Mouse (Mus musculus) heart, embryonic 13.5 days (tissue): ENCODE results near the gene Nav2. TPM values are rescaled to one million over a fixed set of nuclear protein-coding genes. Genes with fewer than 3 reads are reported as not detected.

Source experiments
- ATAC-seq: fragments of 200-750 bp; cut with Nextera tagmentation; 2 replicates; pipeline ENCODE4 v1.8.0; 2017; ENCODE audit warnings: moderate TSS enrichment; ENCODE audit not compliant: insufficient number of reproducible peaks, low FRiP score, low TSS enrichment; ENCODE audit errors: extremely low read depth
- H3K27ac ChIP-seq: fragments of 300-500 bp; sonication (generic); replicated peaks from 2 replicates; pipeline ENCODE4 v1.5.1; 2015; ENCODE audit warnings: moderate library complexity, mild to moderate bottlenecking, inconsistent platforms
- H3K27me3 ChIP-seq: fragments of 300-500 bp; sonication (generic); replicated peaks from 2 replicates; pipeline ENCODE4 v1.6.1; 2015; ENCODE audit warnings: mild to moderate bottlenecking, inconsistent platforms
- H3K36me3 ChIP-seq: fragments of 300-500 bp; sonication (generic); 2 replicates; pipeline ENCODE4 v1.6.1; 2015; ENCODE audit warnings: mild to moderate bottlenecking, inconsistent platforms
- H3K4me1 ChIP-seq: fragments of 300-500 bp; sonication (generic); 2 replicates; pipeline ENCODE4 v1.6.1; 2015; ENCODE audit warnings: inconsistent platforms
- H3K4me2 ChIP-seq: fragments of 300-500 bp; sonication (generic); 2 replicates; pipeline ENCODE4 v1.6.1; 2015; ENCODE audit warnings: inconsistent platforms, mild to moderate bottlenecking, moderate library complexity
- H3K4me3 ChIP-seq: fragments of 300-500 bp; sonication (generic); 2 replicates; pipeline ENCODE4 v1.5.1; 2015; ENCODE audit warnings: moderate library complexity, mild to moderate bottlenecking, inconsistent platforms
- H3K9ac ChIP-seq: fragments of 300-500 bp; sonication (generic); 2 replicates; pipeline ENCODE4 v1.6.1; 2015; ENCODE audit warnings: inconsistent platforms, mild to moderate bottlenecking, moderate library complexity
- H3K9me3 ChIP-seq: fragments of 300-500 bp; sonication (generic); 2 replicates; pipeline ENCODE4 v1.6.1; 2016; ENCODE audit warnings: inconsistent platforms
- WGBS: fragments of 180-500 bp; shearing (Covaris S2); methylation state at CpG from one replicate; pipeline ENCODE4 v1.1.7; 2015; ENCODE audit warnings: mixed read lengths; 5-methylcytosine and 5-hydroxymethylcytosine counted together
- polyA plus RNA-seq: library from polyadenylated mRNA; unstranded; fragments of >200 nt; fragmentation: Nextera tagmentation; extraction: Ambion mirVana; gene quantifications from 2 replicates; pipeline ENCODE4 v1.2.1, GENCODE M21; 2015

The Nav2 gene
- polyA plus RNA-seq, 1 experiment from 2014 or later: 25.3 TPM

DNA sequence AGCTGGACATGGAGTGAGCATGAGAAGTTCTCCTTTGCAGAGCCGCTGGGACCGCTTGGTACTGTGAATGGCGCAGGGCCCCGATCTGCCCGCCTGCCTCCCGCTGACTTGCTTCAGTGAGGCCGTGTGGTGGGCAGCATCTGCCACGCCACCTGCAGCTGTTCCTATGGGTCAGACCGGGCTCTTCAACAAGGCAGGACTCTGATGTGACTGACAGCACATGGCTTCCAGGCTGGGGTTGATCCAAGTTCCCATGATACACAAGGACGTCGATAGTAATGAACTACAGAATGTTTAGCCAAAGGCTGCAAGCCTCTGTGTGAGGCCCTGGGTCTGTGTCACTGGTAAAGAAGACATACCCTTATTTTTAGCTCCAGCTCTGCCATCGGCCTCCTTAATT lies 507.2 kb downstream of the Nav2 start:
- Histone ChIP-seq H3K9ac (no peak overlapping the region), H3K4me3 (no peak overlapping the region), H3K27me3 (no peaks in the 10 kb centered on the region), H3K27ac (no peak overlapping the region), H3K4me2 (no peak overlapping the region), H3K4me1 (peaks cover 11% of the 10 kb centered on the region; the same call in 1 of the 2 replicates), H3K36me3 (peaks cover 35% of the 10 kb centered on the region), H3K9me3 (no peaks in the 10 kb centered on the region)
- no peak for ATAC-seq
- WGBS: 81% methylated on average over 12 of the region's 12 CpGs

- no peak for ATAC-seq
- H3K36me3 ChIP-seq: peaks cover 23% of the 10 kb centered on the region
- H3K9me3 ChIP-seq: no peaks in the 10 kb centered on the region
- H3K27ac ChIP-seq: no peak overlapping the region
- H3K27me3 ChIP-seq: no peaks in the 10 kb centered on the region
- WGBS: 75% methylated on average over 13 of the region's 13 CpGs
- H3K4me3 ChIP-seq: no peak overlapping the region
- no peak overlapping the region for H3K4me2 ChIP-seq
- no peak overlapping the region for H3K9ac ChIP-seq
- H3K4me1 ChIP-seq: peaks cover 11% of the 10 kb centered on the region; the same call in 1 of the 2 replicates
These were observed 510.3 kb downstream of the Nav2 start for GRCm38 (mm10) chr7:49418841-49419240.

GRCm38 (mm10) chr7:49420139-49420802 lies 511.8 kb downstream of the Nav2 start:
- no peaks in the 10 kb centered on the region for H3K27me3 ChIP-seq
- no peaks in the 10 kb centered on the region for H3K9me3 ChIP-seq
- H3K9ac ChIP-seq: no peak overlapping the region
- H3K36me3 ChIP-seq: peaks cover 13% of the 10 kb centered on the region; the same call in 1 of the 2 replicates
- H3K4me1 ChIP-seq: 0 out of 2 replicates have a peak, but pooled peaks cover 5% of the 10 kb centered on the region
- H3K27ac ChIP-seq: no peak overlapping the region
- no peak overlapping the region for H3K4me3 ChIP-seq
- ATAC-seq: no peak
- no peak overlapping the region for H3K4me2 ChIP-seq
- WGBS: 81% methylated on average over 17 of the region's 17 CpGs

DNA sequence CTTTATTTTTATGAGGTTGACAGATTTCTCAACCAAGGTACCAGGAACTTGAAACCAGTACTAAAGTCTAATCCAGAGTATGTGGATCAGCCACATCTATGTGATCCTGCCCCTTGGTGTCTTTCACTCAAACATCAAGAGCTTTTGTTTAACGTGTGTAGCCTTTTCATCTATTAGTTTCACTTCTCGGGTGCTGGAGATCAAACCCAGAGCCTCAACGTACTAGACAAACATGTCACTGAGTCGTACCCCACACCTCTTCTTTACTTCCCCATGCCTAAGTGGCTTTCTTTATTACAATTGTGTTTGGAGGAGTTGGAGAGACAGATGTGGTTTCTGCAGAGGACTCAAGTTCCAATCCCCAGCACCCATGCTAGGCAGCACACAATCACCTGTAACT lies 512.7 kb downstream of the Nav2 start:
- Histone ChIP-seq H3K27ac (no peak overlapping the region), H3K9ac (no peak overlapping the region), H3K9me3 (no peaks in the 10 kb centered on the region), H3K36me3 (peaks cover 8% of the 10 kb centered on the region; the same call in 1 of the 2 replicates), H3K4me3 (no peak overlapping the region), H3K4me2 (no peak overlapping the region), H3K4me1 (0 out of 2 replicates have a peak, but pooled peaks cover 8% of the 10 kb centered on the region), H3K27me3 (no peaks in the 10 kb centered on the region)
- 65% methylated on average over 4 of the region's 4 CpGs for WGBS
- ATAC-seq: no peak

DNA sequence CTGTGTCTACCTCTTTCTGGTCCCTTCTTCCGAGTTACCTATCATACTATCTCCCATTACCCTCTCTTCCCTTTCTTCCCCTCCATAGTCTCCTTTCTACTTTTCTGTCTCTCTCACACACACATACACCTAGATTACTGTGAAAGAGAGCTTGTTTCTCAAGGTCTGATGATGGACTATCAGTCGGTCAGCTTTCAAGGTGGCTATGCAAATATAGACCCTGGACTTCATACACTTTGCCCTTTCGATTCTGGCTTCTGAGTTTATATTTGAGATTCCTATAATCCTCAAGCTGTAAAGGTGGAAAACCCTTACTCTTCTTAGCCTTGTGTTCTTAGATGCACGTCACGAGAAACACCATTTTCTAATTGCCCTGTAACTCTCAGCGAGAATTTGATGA lies 515.4 kb downstream of the Nav2 start:
- Histone ChIP-seq H3K4me3 (no peak overlapping the region), H3K9me3 (no peaks in the 10 kb centered on the region), H3K27ac (no peak overlapping the region), H3K4me2 (no peak overlapping the region), H3K9ac (no peak overlapping the region), H3K4me1 (0 out of 2 replicates have a peak, but pooled peaks cover 3% of the 10 kb centered on the region), H3K27me3 (no peaks in the 10 kb centered on the region), H3K36me3 (peaks cover 8% of the 10 kb centered on the region; the same call in 1 of the 2 replicates)
- WGBS: 80% methylated on average over 6 of the region's 6 CpGs
- ATAC-seq: no peak

DNA sequence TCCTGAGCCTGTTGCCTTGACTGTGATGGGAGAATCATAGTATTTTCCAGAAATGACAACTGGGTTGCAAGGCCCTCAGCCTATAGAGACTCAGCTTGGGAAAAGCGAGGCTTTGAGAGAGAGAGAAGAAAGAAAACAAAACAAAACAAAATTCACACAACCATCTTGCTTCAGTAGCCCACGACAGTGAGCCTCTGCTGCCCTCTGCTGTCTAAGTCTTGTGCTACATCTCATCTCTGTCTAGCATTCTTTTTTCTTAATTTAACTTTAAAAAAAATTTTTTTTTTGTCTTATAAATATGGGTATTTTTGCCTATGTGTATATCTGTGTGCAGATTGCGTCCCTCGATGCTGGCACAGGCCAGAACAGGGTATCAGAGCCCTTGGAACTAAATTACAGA lies 517.5 kb downstream of the Nav2 start:
- Histone ChIP-seq H3K36me3 (peaks cover 4% of the 10 kb centered on the region; the same call in 1 of the 2 replicates), H3K4me2 (no peak overlapping the region), H3K4me3 (no peak overlapping the region), H3K27me3 (no peaks in the 10 kb centered on the region), H3K9me3 (no peaks in the 10 kb centered on the region), H3K9ac (no peak overlapping the region), H3K4me1 (0 out of 2 replicates have a peak, but pooled peaks cover 3% of the 10 kb centered on the region), H3K27ac (no peak overlapping the region)
- 32% methylated on average over 4 of the region's 4 CpGs for WGBS
- ATAC-seq: no peak

DNA sequence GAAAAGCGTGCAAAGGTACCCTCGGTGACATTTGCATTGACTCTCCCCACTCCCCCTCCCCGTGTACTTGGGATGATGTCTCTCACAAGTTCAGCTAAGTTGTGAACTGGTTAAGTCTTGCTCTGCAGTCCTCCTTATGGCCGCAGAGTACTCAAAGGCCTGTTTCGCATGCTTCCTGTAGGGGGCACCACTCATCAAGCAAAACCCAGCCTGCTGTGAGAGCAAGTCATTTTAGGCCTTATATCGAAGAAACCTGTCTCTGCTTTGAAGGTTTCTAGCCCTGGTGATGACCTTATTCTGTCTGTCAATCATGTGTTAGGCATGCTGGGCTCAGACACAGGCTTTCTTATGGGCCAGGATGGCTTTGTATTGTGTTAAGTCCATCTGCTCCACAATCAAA lies 519.3 kb downstream of the Nav2 start:
- Histone ChIP-seq H3K4me1 (0 out of 2 replicates have a peak, but pooled peaks cover 3% of the 10 kb centered on the region), H3K9me3 (no peaks in the 10 kb centered on the region), H3K27me3 (no peaks in the 10 kb centered on the region), H3K4me2 (no peak overlapping the region), H3K27ac (no peak overlapping the region), H3K9ac (no peak overlapping the region), H3K4me3 (no peak overlapping the region), H3K36me3 (peaks cover 9% of the 10 kb centered on the region)
- no peak for ATAC-seq
- WGBS: 35% methylated on average over 6 of the region's 6 CpGs

- H3K27me3 ChIP-seq: no peaks in the 10 kb centered on the region
- no peak overlapping the region for H3K4me3 ChIP-seq
- H3K4me1 ChIP-seq: 0 out of 2 replicates have a peak, but pooled peaks cover 3% of the 10 kb centered on the region
- no peak overlapping the region for H3K27ac ChIP-seq
- H3K9me3 ChIP-seq: no peaks in the 10 kb centered on the region
- H3K9ac ChIP-seq: no peak overlapping the region
- ATAC-seq: no peak
- H3K4me2 ChIP-seq: no peak overlapping the region
- peaks cover 9% of the 10 kb centered on the region for H3K36me3 ChIP-seq
- WGBS: 63% methylated on average over 5 of the region's 5 CpGs
These were observed 520.4 kb downstream of the Nav2 start for GRCm38 (mm10) chr7:49428947-49429346.

- no peak overlapping the region for H3K27ac ChIP-seq
- no peak overlapping the region for H3K4me2 ChIP-seq
- H3K9ac ChIP-seq: no peak overlapping the region
- H3K4me3 ChIP-seq: no peak overlapping the region
- no peak for ATAC-seq
- H3K36me3 ChIP-seq: peaks cover 9% of the 10 kb centered on the region
- WGBS: 81% methylated on average over 7 of the region's 7 CpGs
- H3K27me3 ChIP-seq: no peaks in the 10 kb centered on the region
- H3K4me1 ChIP-seq: 0 out of 2 replicates have a peak, but pooled peaks cover 1% of the 10 kb centered on the region
- H3K9me3 ChIP-seq: no peaks in the 10 kb centered on the region
These were observed 522.3 kb downstream of the Nav2 start for GRCm38 (mm10) chr7:49430808-49431207.

DNA sequence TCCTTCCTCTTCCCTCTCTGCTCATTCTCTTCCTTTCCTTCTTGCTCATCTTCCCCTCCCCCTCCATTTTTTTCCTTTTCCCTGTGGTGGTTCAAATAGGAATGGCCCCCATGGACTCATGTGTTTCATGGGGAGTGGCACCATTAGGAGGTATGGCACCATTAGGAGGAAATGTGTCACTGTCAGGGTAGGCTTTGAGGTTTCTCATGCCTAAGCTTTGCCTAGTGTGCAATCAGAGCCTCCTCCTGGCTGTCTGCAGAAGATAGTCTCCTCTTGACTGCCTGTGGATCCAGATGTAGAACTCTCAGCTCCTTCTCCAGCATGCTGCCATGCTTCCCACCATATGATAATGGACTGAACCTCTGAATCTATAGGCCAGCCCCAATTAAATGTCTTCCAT lies 525.4 kb downstream of the Nav2 start:
- H3K9me3 ChIP-seq: no peaks in the 10 kb centered on the region
- H3K27ac ChIP-seq: no peak overlapping the region
- H3K27me3 ChIP-seq: no peaks in the 10 kb centered on the region
- peaks cover 14% of the 10 kb centered on the region for H3K4me1 ChIP-seq
- H3K4me2 ChIP-seq: no peak overlapping the region
- H3K4me3 ChIP-seq: no peak overlapping the region
- H3K9ac ChIP-seq: no peak overlapping the region
- ATAC-seq: no peak
- peaks cover 9% of the 10 kb centered on the region for H3K36me3 ChIP-seq

DNA sequence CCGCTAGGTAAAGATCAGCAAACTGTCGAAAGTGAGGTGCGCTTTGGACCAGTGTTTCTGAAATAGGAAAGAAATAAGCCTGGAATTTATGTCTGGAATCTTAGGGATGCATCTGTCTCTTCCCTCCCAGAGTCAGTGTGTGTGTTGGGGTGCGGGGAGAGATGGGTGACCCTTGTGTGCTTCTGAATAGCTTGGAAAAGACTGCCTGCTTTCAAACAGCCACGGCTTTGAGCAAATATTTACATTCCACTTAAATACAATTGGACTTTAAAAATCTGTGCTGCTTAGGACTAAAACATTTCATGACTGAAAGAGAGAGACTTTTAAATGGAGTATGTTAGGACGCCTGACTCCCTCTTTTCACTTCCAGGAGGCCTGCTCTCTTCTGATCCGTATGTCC lies 528.0 kb downstream of the Nav2 start:
- WGBS: 67% methylated on average over 7 of the region's 7 CpGs
- Histone ChIP-seq H3K4me1 (peaks cover 18% of the 10 kb centered on the region), H3K27me3 (no peaks in the 10 kb centered on the region), H3K36me3 (peaks cover 8% of the 10 kb centered on the region), H3K9ac (no peak overlapping the region), H3K4me3 (no peak overlapping the region), H3K9me3 (no peaks in the 10 kb centered on the region), H3K27ac (no peak overlapping the region), H3K4me2 (no peak overlapping the region)
- ATAC-seq: no peak

DNA sequence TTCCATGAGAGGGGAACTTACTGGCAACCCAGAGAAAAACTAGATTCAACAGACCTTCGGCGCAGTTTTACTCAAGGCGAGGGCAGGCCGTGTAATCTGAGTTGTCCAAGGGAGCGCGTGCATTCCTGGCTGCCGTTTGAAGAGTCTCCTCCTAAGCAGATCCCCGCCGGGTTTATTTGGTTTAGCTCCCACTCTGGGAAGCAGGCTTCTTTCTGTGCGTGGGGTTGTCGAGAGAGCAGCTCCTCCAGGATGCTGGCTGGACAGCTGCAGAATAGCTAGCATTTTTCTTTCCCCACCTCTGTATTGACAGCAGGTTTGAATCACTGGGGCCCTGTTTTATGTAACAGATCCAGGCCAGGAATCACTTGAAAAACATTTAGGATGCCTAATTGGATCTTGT lies 529.4 kb downstream of the Nav2 start:
- no peak overlapping the region for H3K4me2 ChIP-seq
- no peak for ATAC-seq
- H3K36me3 ChIP-seq: no peaks in the 10 kb centered on the region
- H3K27ac ChIP-seq: peak overlapping the region; percentile 66
- H3K9ac ChIP-seq: peak overlapping the region; percentile 56
- H3K27me3 ChIP-seq: no peaks in the 10 kb centered on the region
- H3K4me1 ChIP-seq: peaks cover 22% of the 10 kb centered on the region
- WGBS: 22% methylated on average over 11 of the region's 11 CpGs
- no peak overlapping the region for H3K4me3 ChIP-seq
- no peaks in the 10 kb centered on the region for H3K9me3 ChIP-seq
